Mouse (Mus musculus): ENCODE data around the gene AI854703.

- TF ChIP-seq ZNF384 (IDR thresholded peaks at IDR 0.05; ENCODE audit: low read depth, low read length) (no peak), MAFK (IDR thresholded peaks at IDR 0.05; ENCODE audit: insufficient read depth, low read depth, low read length) (no peak), CHD2 (IDR thresholded peaks at IDR 0.05; ENCODE audit: low read depth, low read length) (no peak)
These were observed at the start of gene AI854703 for GRCm38 (mm10) chr6:48626464-48626863.
